Mouse (Mus musculus) adipose tissue, adult 10 weeks (tissue): ENCODE results near the gene Zdhhc24. TPM values are rescaled to one million over a fixed set of nuclear protein-coding genes. Genes with fewer than 3 reads are reported as not detected.

Source experiments
- polyA plus RNA-seq: library from polyadenylated mRNA; stranded (reverse); fragments of 350-450 nt; fragmentation: Illumina TruSeq; extraction: RNeasy Lipid Tissue Mini Kit (QIAGEN cat#74804); gene quantifications from one replicate; pipeline ENCODE4 v1.2.3, GENCODE M21; 2014; ENCODE audit warnings: low read depth, low replicate concordance

The Zdhhc24 gene
- 18.4 TPM for polyA plus RNA-seq

DNA sequence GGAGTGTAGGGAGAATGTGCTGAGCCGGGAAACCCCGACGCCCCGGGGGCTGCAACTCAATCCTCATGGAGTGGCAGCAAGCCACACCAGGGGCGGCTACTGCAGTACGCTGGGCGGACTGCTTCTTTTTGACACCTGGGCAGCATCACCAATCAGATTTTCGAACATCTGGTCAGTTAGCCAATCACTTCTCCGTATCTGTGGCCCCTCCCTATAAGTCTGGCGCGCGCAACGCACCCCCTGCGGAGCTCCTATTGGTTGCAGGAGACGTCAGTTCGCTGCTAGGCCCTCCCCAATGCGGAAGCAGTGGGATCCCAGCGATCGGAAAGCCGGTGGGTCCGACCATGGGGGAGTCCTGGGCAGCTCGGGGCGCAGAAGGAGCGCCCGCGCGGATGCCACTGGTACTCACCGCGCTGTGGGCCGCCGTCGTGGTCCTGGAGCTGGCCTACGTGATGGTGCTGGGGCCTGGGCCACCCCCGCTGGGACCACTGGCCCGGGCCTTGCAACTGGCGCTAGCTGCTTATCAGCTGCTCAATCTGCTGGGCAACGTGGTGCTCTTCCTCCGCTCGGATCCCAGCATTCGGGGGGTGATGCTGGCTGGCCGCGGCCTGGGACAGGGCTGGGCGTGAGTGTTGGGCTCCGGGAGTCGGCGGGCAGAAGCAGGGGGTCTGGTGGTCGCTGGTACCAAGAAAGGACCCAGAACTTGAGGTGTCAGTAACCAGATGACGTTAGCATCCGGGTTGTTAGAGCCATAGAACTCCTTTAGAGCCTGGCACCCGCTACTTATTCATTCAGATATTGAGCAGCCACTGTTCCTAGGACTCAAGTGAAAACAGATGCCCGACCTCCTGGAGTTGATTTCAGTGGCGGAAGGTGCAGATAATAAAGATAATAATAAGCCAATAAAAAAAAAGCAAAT, at the start of gene Zdhhc24:
TSS of gene Zdhhc24 (plus strand) at position 264 of the 919 bp plus-strand sequence.

DNA sequence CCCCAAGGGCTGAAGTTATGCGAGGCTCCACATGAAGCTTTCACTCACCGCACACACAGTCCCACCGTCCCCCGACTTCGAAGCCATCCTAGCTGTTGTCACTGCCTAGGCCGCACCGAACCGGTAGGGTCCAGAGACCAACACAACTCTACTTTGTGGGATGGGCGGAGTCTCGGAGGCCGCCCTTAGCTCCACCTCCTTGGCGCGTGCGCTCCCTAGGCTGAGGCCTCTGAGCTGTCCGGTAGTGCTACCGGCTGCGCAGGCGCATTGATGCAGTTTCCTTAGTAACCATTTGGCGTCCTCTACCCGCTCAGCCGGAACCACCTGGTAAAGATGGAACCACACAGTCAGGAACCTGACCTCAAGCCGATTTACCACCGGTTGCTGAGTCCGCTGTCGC, 39.3 kb upstream of the Zdhhc24 start, which contains the start of the genes Ccs and Ccdc87:
TSS of gene Ccs (minus strand) at position 184 of the 400 bp plus-strand sequence.
TSS of gene Ccdc87 (plus strand) at position 218 of the 400 bp plus-strand sequence.

DNA sequence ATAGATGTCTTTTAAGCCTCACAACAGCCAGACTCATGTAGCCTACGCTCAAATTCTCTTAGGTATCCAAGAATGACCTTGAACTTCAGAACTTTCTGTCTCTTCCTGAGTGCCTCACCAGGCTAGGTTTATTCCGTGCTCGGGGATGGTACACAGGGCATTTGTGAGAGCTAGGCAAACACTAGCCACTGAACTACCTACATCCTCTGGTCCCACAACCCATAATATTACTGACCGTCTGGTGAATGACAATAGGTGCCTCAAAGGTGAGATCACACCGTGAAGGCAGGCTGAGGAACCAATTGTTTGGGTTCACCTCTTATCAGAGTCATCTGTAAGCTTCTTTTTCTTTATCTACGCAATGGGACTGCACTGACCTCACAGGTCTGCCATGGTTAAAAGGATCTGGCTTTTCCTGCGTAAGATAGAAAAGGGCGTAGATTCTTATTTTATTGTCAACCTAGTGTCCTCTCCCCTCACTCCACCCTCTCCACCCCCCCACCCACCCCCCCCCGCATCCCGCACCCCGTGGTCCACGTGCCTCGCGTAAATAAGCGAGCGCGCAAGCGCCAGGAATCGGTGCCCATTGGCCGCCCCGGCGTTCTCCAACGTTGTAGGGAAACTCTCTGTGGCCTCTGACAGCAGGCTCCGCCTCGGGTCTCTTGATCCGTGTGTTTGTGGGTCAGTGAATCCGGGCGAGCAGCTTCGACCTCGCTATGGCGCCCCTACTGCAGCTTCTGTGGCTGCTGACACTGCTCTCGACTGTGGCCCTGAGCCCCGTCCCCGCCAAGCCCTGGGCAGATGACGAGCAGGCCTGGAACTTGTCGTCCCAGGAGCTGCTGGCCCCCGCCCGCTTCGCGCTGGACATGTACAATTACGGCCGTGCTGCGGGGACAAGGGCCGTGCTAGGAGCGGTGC, 23.7 kb upstream of the Zdhhc24 start, which contains the start of gene Ctsf:
TSS of gene Ctsf (plus strand) at position 579 of the 918 bp plus-strand sequence.

DNA sequence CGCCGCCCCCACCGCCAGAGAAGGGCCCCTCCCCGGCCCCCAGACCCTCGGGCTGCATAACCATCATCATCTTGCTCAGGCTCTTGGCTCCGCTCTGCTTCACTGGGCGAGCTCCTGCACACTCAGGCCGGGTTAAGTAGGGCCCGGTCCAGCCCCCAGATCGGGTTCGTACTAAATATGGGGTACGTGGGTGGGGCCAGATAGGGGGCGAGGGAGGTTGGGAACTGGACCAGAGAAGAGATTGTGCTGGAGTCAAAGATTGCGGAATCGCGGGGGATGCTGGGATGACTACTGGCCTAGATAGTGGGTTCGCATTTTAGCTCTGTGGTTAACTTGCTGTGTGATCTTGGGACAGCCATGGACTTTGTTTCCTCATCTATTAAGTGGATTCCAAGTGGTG, 683 bp upstream of the Zdhhc24 start, which contains the start of gene Actn3:
TSS of gene Actn3 (minus strand) at position 125 of the 400 bp plus-strand sequence.

DNA sequence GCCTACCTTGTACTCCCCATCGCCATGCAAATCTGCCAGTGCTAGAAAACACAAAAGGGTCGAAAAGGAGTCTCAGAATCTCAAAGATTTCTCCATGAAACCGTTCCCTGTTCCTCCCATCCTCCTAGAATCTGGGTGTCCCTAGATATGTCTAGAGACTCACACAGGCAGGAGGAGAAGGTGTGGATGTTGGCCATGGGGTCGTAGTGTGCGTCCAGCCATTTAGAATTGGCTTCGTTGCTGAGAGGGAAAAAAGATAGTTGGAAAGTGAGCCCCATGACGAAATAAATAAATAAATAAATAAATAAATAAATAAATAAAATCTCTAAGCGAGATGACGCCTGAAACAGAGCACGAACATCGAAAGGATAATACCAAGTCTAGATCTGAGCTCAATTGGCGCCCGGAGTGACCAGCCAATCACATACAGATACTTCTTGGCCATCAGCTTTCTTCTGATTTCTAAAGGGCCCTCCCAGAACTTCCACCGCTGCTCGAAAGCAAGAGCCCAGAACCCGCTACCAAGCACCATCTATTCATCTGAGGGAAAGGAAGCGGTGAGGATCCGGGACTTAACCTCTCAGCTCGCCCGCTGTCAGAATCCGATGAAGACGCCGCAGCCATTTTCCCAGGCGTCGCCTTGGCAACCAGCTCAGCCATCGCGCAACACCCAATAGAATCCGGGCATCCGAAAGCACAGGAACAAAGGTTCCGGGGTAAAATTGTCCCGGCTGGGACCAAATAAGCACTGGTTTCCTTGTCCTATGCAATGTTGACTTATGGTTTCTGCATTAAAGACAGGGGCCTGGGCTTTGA, 27.7 kb downstream of the Zdhhc24 start, which contains the start of gene Bbs1:
TSS of gene Bbs1 (minus strand) at position 650 of the 816 bp plus-strand sequence.

DNA sequence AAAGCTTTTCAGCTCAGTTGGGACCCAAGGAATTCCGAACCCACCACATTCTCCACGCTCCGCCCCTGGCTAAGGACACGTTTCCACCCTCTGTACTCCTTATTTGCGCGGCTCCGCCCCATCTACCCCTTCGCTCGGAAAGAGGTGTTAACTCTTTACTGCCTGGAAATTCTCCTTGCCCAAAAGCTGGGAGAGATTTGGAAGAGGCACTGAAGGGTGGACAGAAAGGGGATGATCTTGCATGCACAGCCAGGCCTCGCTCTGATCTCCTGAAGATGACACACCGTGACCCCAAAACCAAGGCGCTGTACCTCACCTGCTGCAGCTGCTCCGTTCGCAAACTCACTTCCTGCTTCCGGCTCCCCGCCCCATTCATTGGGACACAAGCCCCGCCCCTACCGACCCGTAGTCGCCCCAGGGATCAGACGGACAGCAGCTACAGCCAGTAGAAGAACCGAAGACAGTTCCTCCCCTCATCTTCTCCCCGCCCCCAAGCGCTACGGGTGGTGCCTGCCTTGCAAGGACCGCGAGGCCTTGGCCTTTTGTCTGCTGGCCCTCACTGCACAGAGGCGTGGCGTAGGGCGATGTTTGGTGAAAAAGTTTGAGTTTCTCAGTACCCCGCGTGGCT, 49.5 kb downstream of the Zdhhc24 start, which contains the start of gene Dpp3:
TSS of gene Dpp3 (minus strand) at position 384 of the 628 bp plus-strand sequence.

Other genes starting within 250 kb of the Zdhhc24 start
- gene Gm960, start 180.0 kb upstream of the Zdhhc24 start, polyA plus RNA-seq: 1.4 TPM
- gene Sptbn2, start 167.5 kb upstream of the Zdhhc24 start, polyA plus RNA-seq: 5.0 TPM
- gene Rbm4b, start 122.2 kb upstream of the Zdhhc24 start, polyA plus RNA-seq: 17.2 TPM
- gene Rbm4, start 84.8 kb upstream of the Zdhhc24 start, polyA plus RNA-seq: 20.7 TPM
- gene Gm21992, start 67.1 kb upstream of the Zdhhc24 start, polyA plus RNA-seq: 7.9 TPM
- gene Rbm14, start 67.0 kb upstream of the Zdhhc24 start, polyA plus RNA-seq: 16.7 TPM
- gene Ccs, start 39.3 kb upstream of the Zdhhc24 start, polyA plus RNA-seq: 62.9 TPM
- 1.0 TPM for gene Ccdc87, start 39.3 kb upstream of the Zdhhc24 start, polyA plus RNA-seq
- 65.6 TPM for gene Ctsf, start 23.5 kb upstream of the Zdhhc24 start, polyA plus RNA-seq
- gene Actn3, start 759 bp upstream of the Zdhhc24 start, polyA plus RNA-seq: 3.4 TPM
- 5.7 TPM for gene Bbs1, start 28.0 kb downstream of the Zdhhc24 start, polyA plus RNA-seq
- 43.1 TPM for gene Dpp3, start 49.6 kb downstream of the Zdhhc24 start, polyA plus RNA-seq
- gene Peli3, start 64.5 kb downstream of the Zdhhc24 start, polyA plus RNA-seq: 3.9 TPM
- 77.2 TPM for gene Mrpl11, start 83.5 kb downstream of the Zdhhc24 start, polyA plus RNA-seq
- 0.83 TPM for gene Npas4, start 111.6 kb downstream of the Zdhhc24 start, polyA plus RNA-seq
- gene Slc29a2, start 145.2 kb downstream of the Zdhhc24 start, polyA plus RNA-seq: 1.8 TPM
- 20.8 TPM for gene B4gat1, start 160.2 kb downstream of the Zdhhc24 start, polyA plus RNA-seq
- 1.9 TPM for gene AC124502.3, start 160.2 kb downstream of the Zdhhc24 start, polyA plus RNA-seq
- 34.8 TPM for gene Brms1, start 162.7 kb downstream of the Zdhhc24 start, polyA plus RNA-seq
- gene Rin1, start 171.8 kb downstream of the Zdhhc24 start, polyA plus RNA-seq: 3.6 TPM
- 36.7 TPM for gene Cd248, start 189.4 kb downstream of the Zdhhc24 start, polyA plus RNA-seq
- 2.8 TPM for gene Tmem151a, start 206.9 kb downstream of the Zdhhc24 start, polyA plus RNA-seq
- gene Yif1a, start 209.9 kb downstream of the Zdhhc24 start, polyA plus RNA-seq: 71.7 TPM
- gene Cnih2, start 219.9 kb downstream of the Zdhhc24 start, polyA plus RNA-seq: 1.6 TPM
- 160 TPM for gene Rab1b, start 228.4 kb downstream of the Zdhhc24 start, polyA plus RNA-seq
- 29.1 TPM for gene Klc2, start 239.9 kb downstream of the Zdhhc24 start, polyA plus RNA-seq